8 mouse cellular contexts compared by ENCODE assay signal in the genomic region with DNA sequence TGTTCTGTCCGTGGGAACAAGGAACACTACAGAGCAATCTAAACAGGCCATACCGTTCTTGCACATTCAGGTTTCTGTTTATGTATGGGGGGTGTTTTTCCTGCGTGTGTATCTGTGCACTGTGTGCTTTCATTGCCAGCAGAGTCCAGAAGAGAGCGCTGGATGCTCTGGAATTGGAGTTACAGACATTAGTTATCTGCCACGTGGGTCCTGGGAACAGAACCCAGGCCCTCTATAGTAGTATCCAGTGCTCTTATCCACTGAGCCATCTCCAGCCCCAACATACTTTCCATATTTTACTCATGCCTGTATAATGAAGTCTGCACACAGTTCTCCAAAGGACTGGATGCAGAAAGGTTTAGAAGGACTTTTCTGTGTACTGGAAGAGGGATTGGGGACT. TPM values are rescaled to one million over a fixed set of nuclear protein-coding genes. Genes with fewer than 3 reads are reported as not detected.
DNase-seq lines count a peak whose midpoint lies in the region; ATAC-seq and TF ChIP-seq lines count a peak whose summit lies in the region.

No protein-coding gene starts in this region.

- peak overlapping the region; percentile 74 for H3K4me2 ChIP-seq in lung, embryonic 14.5 days
- peak overlapping the region; percentile 76 for H3K4me2 ChIP-seq in embryonic facial prominence, embryonic 15.5 days (replicated peaks)
- H3K4me2 ChIP-seq in neural tube, embryonic 14.5 days (ENCODE audit: low read depth, low read length), result peak overlapping the region; percentile 72

- no peak overlapping the region for H3K27ac ChIP-seq in lung, embryonic 14.5 days (ENCODE audit: low read depth)
- H3K27ac ChIP-seq in embryonic facial prominence, embryonic 15.5 days (replicated peaks), result peak overlapping the region; percentile 31; the same call in 1 of the 2 replicates
- H3K27ac ChIP-seq in limb, embryonic 10.5 days, result peak overlapping the region; percentile 77
- peak overlapping the region; percentile 72 for H3K27ac ChIP-seq in neural tube, embryonic 14.5 days (ENCODE audit: low read depth, low read length)

- WGBS in lung, embryonic 14.5 days, result under 1% methylated on average over 5 of the region's 5 CpGs
- 0% methylated on average over 5 of the region's 5 CpGs for whole genome bisulfite sequencing in embryonic facial prominence, embryonic 15.5 days
- WGBS in limb, embryonic 10.5 days, result under 1% methylated on average over 5 of the region's 5 CpGs
- under 1% methylated on average over 5 of the region's 5 CpGs for WGBS in neural tube, embryonic 14.5 days

- TF ChIP-seq CTCF in lung, embryonic 14.5 days (IDR thresholded peaks at IDR 0.05; ENCODE audit: low read depth), result 0 out of 2 replicates have a peak, but pooled peaks have one; percentile 24

- no peak; the same call in 1 of the 2 replicates for ATAC-seq in lung, embryonic 14.5 days (ENCODE audit: insufficient read depth)
- no peak for ATAC-seq in embryonic facial prominence, embryonic 15.5 days (ENCODE audit: insufficient number of reproducible peaks, low FRiP score, low TSS enrichment, low read depth)
- ATAC-seq in neural tube, embryonic 14.5 days (ENCODE audit: low read depth), result no peak

- no peaks in the 10 kb centered on the region for H3K27me3 ChIP-seq in lung, embryonic 14.5 days (ENCODE audit: insufficient read depth, low read length)
- no peaks in the 10 kb centered on the region for H3K27me3 ChIP-seq in embryonic facial prominence, embryonic 15.5 days
- H3K27me3 ChIP-seq in limb, embryonic 10.5 days (ENCODE audit: low read depth, poor library complexity, severe bottlenecking), result no peaks in the 10 kb centered on the region
- no peaks in the 10 kb centered on the region for H3K27me3 ChIP-seq in neural tube, embryonic 14.5 days (ENCODE audit: control insufficient read depth, insufficient read depth, low read length)

- no peak for DNase-seq in lung, embryonic 14.5 days
- no peak for DNase-seq in lung, postnatal 14 days
- no peak for DNase-seq in limb, embryonic 10.5 days (ENCODE audit: low spot score)
- no peak for DNase-seq in B cell, adult 2 months
- no peak for DNase-seq in adipocyte (ENCODE audit: low spot score)
- no peak for DNase-seq in spleen, postnatal 10 days (ENCODE audit: low spot score in 2 of 2)

- H3K4me1 ChIP-seq in lung, embryonic 14.5 days (ENCODE audit: insufficient read depth), result no peaks in the 10 kb centered on the region
- peaks cover 20% of the 10 kb centered on the region for H3K4me1 ChIP-seq in embryonic facial prominence, embryonic 15.5 days
- peaks cover 13% of the 10 kb centered on the region for H3K4me1 ChIP-seq in limb, embryonic 10.5 days
- peaks cover 12% of the 10 kb centered on the region for H3K4me1 ChIP-seq in neural tube, embryonic 14.5 days (ENCODE audit: control insufficient read depth, insufficient read depth, low read length)

- peak overlapping the region; percentile 77 for H3K4me3 ChIP-seq in lung, embryonic 14.5 days (ENCODE audit: low read depth, low read length)
- H3K4me3 ChIP-seq in embryonic facial prominence, embryonic 15.5 days (replicated peaks), result peak overlapping the region; percentile 82
- H3K4me3 ChIP-seq in limb, embryonic 10.5 days, result peak overlapping the region; percentile 69
- H3K4me3 ChIP-seq in neural tube, embryonic 14.5 days (ENCODE audit: low read depth, low read length), result peak overlapping the region; percentile 86

- no peaks in the 10 kb centered on the region; the same call in 1 of the 2 replicates for H3K9me3 ChIP-seq in lung, embryonic 14.5 days (ENCODE audit: low read depth, low read length)
- no peaks in the 10 kb centered on the region for H3K9me3 ChIP-seq in embryonic facial prominence, embryonic 15.5 days (replicated peaks)
- no peaks in the 10 kb centered on the region for H3K9me3 ChIP-seq in limb, embryonic 10.5 days (replicated peaks)
- H3K9me3 ChIP-seq in neural tube, embryonic 14.5 days (ENCODE audit: control insufficient read depth, low read length), result no peaks in the 10 kb centered on the region

- 0 out of 2 replicates have a peak, but pooled peaks cover 3% of the 10 kb centered on the region for H3K36me3 ChIP-seq in lung, embryonic 14.5 days (ENCODE audit: insufficient read depth)
- no peaks in the 10 kb centered on the region for H3K36me3 ChIP-seq in embryonic facial prominence, embryonic 15.5 days
- no peaks in the 10 kb centered on the region for H3K36me3 ChIP-seq in limb, embryonic 10.5 days
- no peaks in the 10 kb centered on the region for H3K36me3 ChIP-seq in neural tube, embryonic 14.5 days (ENCODE audit: control insufficient read depth, insufficient read depth, low read length)

- peak overlapping the region; percentile 69 for H3K9ac ChIP-seq in lung, embryonic 14.5 days
- H3K9ac ChIP-seq in embryonic facial prominence, embryonic 15.5 days, result peak overlapping the region; percentile 50
- peak overlapping the region; percentile 79 for H3K9ac ChIP-seq in neural tube, embryonic 14.5 days (replicated peaks; ENCODE audit: low read depth, low read length)

RNA-seq across cellular contexts. Expression of a gene that starts 0.6 kb away (rescaled TPM):
- 53.3 and 56.2 TPM in 2 replicates for polyA plus RNA-seq in lung, embryonic 14.5 days (2014; fragmentation: Nextera tagmentation; extraction: Ambion mirVana)
- polyA plus RNA-seq in embryonic facial prominence, embryonic 15.5 days (2015; fragmentation: Nextera tagmentation; extraction: Ambion mirVana), result 51.3 and 52.3 TPM in 2 replicates
- polyA plus RNA-seq in limb, embryonic 10.5 days (2016; fragmentation: Nextera tagmentation; extraction: Ambion mirVana), result 78.2 and 79.6 TPM in 2 replicates
- 202 and 228 TPM in 2 replicates for polyA plus RNA-seq in neural tube, embryonic 14.5 days (2014; fragmentation: Nextera tagmentation; extraction: Ambion mirVana)

RNA-seq across cellular contexts. Expression of a gene that starts 18.3 kb away (rescaled TPM):
- polyA plus RNA-seq in lung, embryonic 14.5 days (2014; fragmentation: Nextera tagmentation; extraction: Ambion mirVana), result 746 and 786 TPM in 2 replicates
- polyA plus RNA-seq in embryonic facial prominence, embryonic 15.5 days (2015; fragmentation: Nextera tagmentation; extraction: Ambion mirVana), result 557 and 581 TPM in 2 replicates
- 979 and 1,015 TPM in 2 replicates for polyA plus RNA-seq in limb, embryonic 10.5 days (2016; fragmentation: Nextera tagmentation; extraction: Ambion mirVana)
- polyA plus RNA-seq in neural tube, embryonic 14.5 days (2014; fragmentation: Nextera tagmentation; extraction: Ambion mirVana), result 255 and 354 TPM in 2 replicates

RNA-seq across cellular contexts. Expression of a gene that starts 46.3 kb away (rescaled TPM):
- polyA plus RNA-seq in lung, embryonic 14.5 days (2014; fragmentation: Nextera tagmentation; extraction: Ambion mirVana), result 1.1 and 1.9 TPM in 2 replicates
- 2.1 and 2.3 TPM in 2 replicates for polyA plus RNA-seq in embryonic facial prominence, embryonic 15.5 days (2015; fragmentation: Nextera tagmentation; extraction: Ambion mirVana)
- 0.70 and 0.73 TPM in 2 replicates for polyA plus RNA-seq in limb, embryonic 10.5 days (2016; fragmentation: Nextera tagmentation; extraction: Ambion mirVana)
- polyA plus RNA-seq in neural tube, embryonic 14.5 days (2014; fragmentation: Nextera tagmentation; extraction: Ambion mirVana), result 2.0 and 2.1 TPM in 2 replicates

RNA-seq across cellular contexts. Expression of a gene that starts 54.4 kb away (rescaled TPM):
- 1.9 and 6.6 TPM in 2 replicates for polyA plus RNA-seq in lung, embryonic 14.5 days (2014; fragmentation: Nextera tagmentation; extraction: Ambion mirVana)
- 12.8 and 21.1 TPM in 2 replicates for polyA plus RNA-seq in embryonic facial prominence, embryonic 15.5 days (2015; fragmentation: Nextera tagmentation; extraction: Ambion mirVana)
- polyA plus RNA-seq in limb, embryonic 10.5 days (2016; fragmentation: Nextera tagmentation; extraction: Ambion mirVana), result 1.1 and 1.3 TPM in 2 replicates
- 1.4 and 1.8 TPM in 2 replicates for polyA plus RNA-seq in neural tube, embryonic 14.5 days (2014; fragmentation: Nextera tagmentation; extraction: Ambion mirVana)
